Mouse (Mus musculus): ENCODE results near the gene Asns. TPM values are rescaled to one million over a fixed set of nuclear protein-coding genes. Genes with fewer than 3 reads are reported as not detected.

Asns gene
- polyA plus RNA-seq, 1 experiment from 2014 or later: 112 TPM

- no peak for ATAC-seq
- H3K4me3 ChIP-seq (ENCODE audit: low read length): no peak overlapping the region
- WGBS: 53% methylated on average over 3 of the region's 3 CpGs
Measured at GRCm38 (mm10) chr6:7711837-7712330, 18.8 kb upstream of the Asns start.

GRCm38 (mm10) chr6:7708246-7708645 lies 15.2 kb upstream of the Asns start:
- no peak overlapping the region for H3K4me3 ChIP-seq (ENCODE audit: low read length)
- no peak overlapping the region for H3K27ac ChIP-seq (ENCODE audit: low read length)
- no peaks in the 10 kb centered on the region for H3K27me3 ChIP-seq (replicated peaks; ENCODE audit: control insufficient read depth, insufficient read depth, low read length)
- H3K4me1 ChIP-seq (ENCODE audit: control insufficient read depth, insufficient read depth, low read length): no peaks in the 10 kb centered on the region
- H3K36me3 ChIP-seq (ENCODE audit: control insufficient read depth, insufficient read depth, low read length): no peaks in the 10 kb centered on the region
- WGBS: 83% methylated on average over 3 of the region's 3 CpGs
- no peak overlapping the region for H3K9ac ChIP-seq (ENCODE audit: low read depth, low read length)
- no peaks in the 10 kb centered on the region for H3K9me3 ChIP-seq (ENCODE audit: control insufficient read depth, low read length)
- ATAC-seq: no peak
- no peak overlapping the region for H3K4me2 ChIP-seq (ENCODE audit: low read depth, low read length)

More at GRCm38 (mm10) chr6:7711837-7712330, 18.8 kb upstream of the Asns start:
- H3K4me2 ChIP-seq (ENCODE audit: low read depth, low read length): no peak overlapping the region
- no peaks in the 10 kb centered on the region for H3K27me3 ChIP-seq (replicated peaks; ENCODE audit: control insufficient read depth, insufficient read depth, low read length)
- no peaks in the 10 kb centered on the region for H3K36me3 ChIP-seq (ENCODE audit: control insufficient read depth, insufficient read depth, low read length)
- H3K9ac ChIP-seq (ENCODE audit: low read depth, low read length): no peak overlapping the region
- H3K9me3 ChIP-seq (ENCODE audit: control insufficient read depth, low read length): no peaks in the 10 kb centered on the region
- no peak overlapping the region for H3K27ac ChIP-seq (ENCODE audit: low read length)
- no peaks in the 10 kb centered on the region for H3K4me1 ChIP-seq (ENCODE audit: control insufficient read depth, insufficient read depth, low read length)

- Histone ChIP-seq H3K4me1 (ENCODE audit: control insufficient read depth, insufficient read depth, low read length) (no peaks in the 10 kb centered on the region), H3K27ac (ENCODE audit: low read length) (no peak overlapping the region), H3K9me3 (ENCODE audit: control insufficient read depth, low read length) (no peaks in the 10 kb centered on the region), H3K4me3 (ENCODE audit: low read length) (no peak overlapping the region), H3K27me3 (replicated peaks; ENCODE audit: control insufficient read depth, insufficient read depth, low read length) (no peaks in the 10 kb centered on the region), H3K4me2 (ENCODE audit: low read depth, low read length) (no peak overlapping the region), H3K9ac (ENCODE audit: low read depth, low read length) (no peak overlapping the region), H3K36me3 (ENCODE audit: control insufficient read depth, insufficient read depth, low read length) (no peaks in the 10 kb centered on the region)
- WGBS: 64% methylated on average over 1 of the region's 1 CpGs
- no peak for ATAC-seq
Measured at GRCm38 (mm10) chr6:7706796-7707195, 13.7 kb upstream of the Asns start.

DNA sequence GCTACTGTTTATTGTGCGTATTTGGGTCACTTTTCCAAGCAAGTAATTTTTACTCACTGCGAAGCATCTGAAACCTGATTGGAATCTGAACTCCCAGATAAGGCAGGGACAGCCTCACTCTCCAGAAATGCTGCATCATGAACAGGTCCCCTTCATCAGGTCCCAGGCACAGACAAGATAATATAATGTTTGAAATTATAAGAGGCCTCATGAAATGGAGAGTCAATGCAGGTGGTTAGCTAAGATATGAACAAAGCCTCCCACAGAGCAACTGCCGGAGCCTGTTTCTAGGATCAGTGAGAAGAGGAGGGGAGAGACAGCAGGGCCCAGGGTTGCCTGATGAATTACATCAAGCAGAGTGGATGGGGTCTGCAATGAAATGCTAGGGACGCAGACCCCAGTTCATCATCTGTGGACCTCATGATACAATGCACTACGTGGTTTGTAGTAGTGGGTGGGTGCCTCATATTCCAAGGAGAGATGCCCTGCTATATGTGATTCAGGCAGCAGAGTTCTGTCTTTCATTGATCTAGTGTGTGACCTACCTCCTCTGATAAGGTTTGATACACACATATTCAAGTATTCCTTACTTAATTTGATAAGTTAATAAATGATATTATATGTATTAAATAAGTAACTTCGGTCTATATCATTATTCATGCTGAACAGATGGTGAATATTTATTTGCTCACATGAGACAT lies 5.1 kb upstream of the Asns start:
- WGBS: 83% methylated on average over 6 of the region's 6 CpGs
- Histone ChIP-seq H3K4me2 (ENCODE audit: low read depth, low read length) (no peak overlapping the region), H3K9me3 (ENCODE audit: control insufficient read depth, low read length) (no peaks in the 10 kb centered on the region), H3K27me3 (replicated peaks; ENCODE audit: control insufficient read depth, insufficient read depth, low read length) (no peaks in the 10 kb centered on the region), H3K9ac (ENCODE audit: low read depth, low read length) (no peak overlapping the region), H3K36me3 (ENCODE audit: control insufficient read depth, insufficient read depth, low read length) (no peaks in the 10 kb centered on the region), H3K4me3 (ENCODE audit: low read length) (no peak overlapping the region), H3K4me1 (ENCODE audit: control insufficient read depth, insufficient read depth, low read length) (no peaks in the 10 kb centered on the region), H3K27ac (ENCODE audit: low read length) (no peak overlapping the region)
- ATAC-seq: 0 out of 2 replicates have a peak, but pooled peaks have one; percentile 21

DNA sequence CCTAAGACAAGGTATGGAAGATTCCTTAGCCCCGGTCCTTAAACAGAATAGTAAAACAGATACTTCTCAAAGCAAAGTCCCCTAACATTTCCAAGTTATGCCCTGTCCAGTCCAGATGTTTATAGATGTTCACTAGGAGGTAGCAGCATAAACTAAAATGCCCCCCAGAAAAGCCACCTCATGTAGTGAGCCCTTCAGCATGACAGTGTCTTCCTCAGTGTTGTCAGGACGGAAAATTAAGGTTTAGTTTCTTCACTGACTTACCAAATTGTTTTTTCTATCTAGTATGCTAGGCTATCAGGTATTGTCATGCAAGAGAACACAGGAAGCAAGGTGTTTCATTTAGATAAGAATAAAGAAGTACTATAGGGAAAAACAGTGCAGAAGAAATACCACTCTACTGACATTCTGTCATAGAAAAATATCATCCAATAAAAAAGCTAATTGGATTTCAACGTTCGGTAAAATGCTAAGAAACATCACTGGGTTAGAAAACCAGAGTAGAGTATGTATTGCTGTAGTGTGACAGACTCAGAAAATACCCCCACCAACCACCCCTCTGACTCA lies 4.1 kb upstream of the Asns start:
- WGBS: 87% methylated on average over 4 of the region's 4 CpGs
- H3K9ac ChIP-seq (ENCODE audit: low read depth, low read length): no peak overlapping the region
- no peaks in the 10 kb centered on the region for H3K4me1 ChIP-seq (ENCODE audit: control insufficient read depth, insufficient read depth, low read length)
- no peak overlapping the region for H3K27ac ChIP-seq (ENCODE audit: low read length)
- no peaks in the 10 kb centered on the region for H3K36me3 ChIP-seq (ENCODE audit: control insufficient read depth, insufficient read depth, low read length)
- no peak overlapping the region for H3K4me2 ChIP-seq (ENCODE audit: low read depth, low read length)
- H3K9me3 ChIP-seq (ENCODE audit: control insufficient read depth, low read length): no peaks in the 10 kb centered on the region
- H3K27me3 ChIP-seq (replicated peaks; ENCODE audit: control insufficient read depth, insufficient read depth, low read length): no peaks in the 10 kb centered on the region
- ATAC-seq: no peak
- no peak overlapping the region for H3K4me3 ChIP-seq (ENCODE audit: low read length)

- no peak overlapping the region for H3K9ac ChIP-seq (ENCODE audit: low read depth, low read length)
- H3K27me3 ChIP-seq (replicated peaks; ENCODE audit: control insufficient read depth, insufficient read depth, low read length): no peaks in the 10 kb centered on the region
- no peak overlapping the region for H3K27ac ChIP-seq (ENCODE audit: low read length)
- H3K4me3 ChIP-seq (ENCODE audit: low read length): no peak overlapping the region
- no peaks in the 10 kb centered on the region for H3K36me3 ChIP-seq (ENCODE audit: control insufficient read depth, insufficient read depth, low read length)
- H3K4me1 ChIP-seq (ENCODE audit: control insufficient read depth, insufficient read depth, low read length): no peaks in the 10 kb centered on the region
- no peaks in the 10 kb centered on the region for H3K9me3 ChIP-seq (ENCODE audit: control insufficient read depth, low read length)
- no peak overlapping the region for H3K4me2 ChIP-seq (ENCODE audit: low read depth, low read length)
- no peak for ATAC-seq
- WGBS: 68% methylated on average over 3 of the region's 3 CpGs
Measured at GRCm38 (mm10) chr6:7696641-7697040, 3.6 kb upstream of the Asns start.

DNA sequence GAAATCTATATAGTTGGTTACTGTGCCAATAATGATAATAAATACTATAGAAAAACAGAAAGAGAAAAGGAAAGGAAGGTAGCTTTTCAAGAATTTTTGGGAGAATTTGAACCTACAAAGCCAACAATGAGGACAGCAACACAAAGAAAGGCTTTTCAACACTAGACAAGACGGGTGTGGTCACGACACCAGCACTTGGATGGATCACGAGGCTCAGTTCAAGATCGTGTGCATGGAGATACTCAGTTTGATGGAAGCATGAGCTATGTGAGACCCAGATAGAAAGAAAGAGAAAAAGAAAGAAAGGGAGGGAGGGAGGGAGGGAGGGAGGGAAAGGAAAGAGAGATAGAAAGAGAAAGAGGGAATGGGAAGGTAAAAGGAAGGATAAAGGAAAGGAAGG lies 2.8 kb upstream of the Asns start:
- Histone ChIP-seq H3K4me2 (ENCODE audit: low read depth, low read length) (no peak overlapping the region), H3K4me3 (ENCODE audit: low read length) (no peak overlapping the region), H3K36me3 (ENCODE audit: control insufficient read depth, insufficient read depth, low read length) (no peaks in the 10 kb centered on the region), H3K9me3 (ENCODE audit: control insufficient read depth, low read length) (no peaks in the 10 kb centered on the region), H3K9ac (ENCODE audit: low read depth, low read length) (no peak overlapping the region), H3K27ac (ENCODE audit: low read length) (no peak overlapping the region), H3K27me3 (replicated peaks; ENCODE audit: control insufficient read depth, insufficient read depth, low read length) (no peaks in the 10 kb centered on the region), H3K4me1 (ENCODE audit: control insufficient read depth, insufficient read depth, low read length) (no peaks in the 10 kb centered on the region)
- no peak for ATAC-seq
- 80% methylated on average over 4 of the region's 4 CpGs for WGBS

- Histone ChIP-seq H3K27ac (ENCODE audit: low read length) (no peak overlapping the region), H3K4me2 (ENCODE audit: low read depth, low read length) (peak overlapping the region; percentile 62), H3K9me3 (ENCODE audit: control insufficient read depth, low read length) (no peaks in the 10 kb centered on the region), H3K36me3 (ENCODE audit: control insufficient read depth, insufficient read depth, low read length) (no peaks in the 10 kb centered on the region), H3K4me3 (ENCODE audit: low read length) (no peak overlapping the region), H3K27me3 (replicated peaks; ENCODE audit: control insufficient read depth, insufficient read depth, low read length) (no peaks in the 10 kb centered on the region), H3K9ac (ENCODE audit: low read depth, low read length) (no peak overlapping the region), H3K4me1 (ENCODE audit: control insufficient read depth, insufficient read depth, low read length) (no peaks in the 10 kb centered on the region)
- 63% methylated on average over 5 of the region's 5 CpGs for WGBS
- ATAC-seq: no peak
Measured at GRCm38 (mm10) chr6:7693666-7694065, 612 bp upstream of the Asns start.

DNA sequence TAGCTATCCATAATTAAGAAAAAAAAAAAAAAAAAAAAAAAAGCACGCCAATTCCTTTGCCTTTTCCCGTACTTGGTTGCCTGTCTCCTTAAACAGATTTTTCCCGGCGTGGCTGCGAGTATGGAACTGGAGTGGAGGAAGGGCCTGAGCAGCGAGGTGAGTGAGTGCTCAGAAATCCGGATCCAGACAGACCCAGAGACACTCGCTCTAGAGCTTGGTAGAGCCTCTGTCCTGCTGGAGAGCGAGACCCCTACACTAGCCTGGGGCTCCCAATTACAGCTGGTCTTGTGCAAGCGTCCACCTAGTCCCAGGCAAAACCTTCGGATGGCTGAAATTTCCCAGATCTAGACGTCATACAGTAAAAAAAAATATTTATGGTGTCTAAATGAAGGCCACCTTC lies 603 bp downstream of the Asns start:
- peak overlapping the region; percentile 67 for H3K9ac ChIP-seq (ENCODE audit: low read depth, low read length)
- no peaks in the 10 kb centered on the region for H3K4me1 ChIP-seq (ENCODE audit: control insufficient read depth, insufficient read depth, low read length)
- H3K4me3 ChIP-seq (ENCODE audit: low read length): peak overlapping the region; percentile 57
- no peaks in the 10 kb centered on the region for H3K36me3 ChIP-seq (ENCODE audit: control insufficient read depth, insufficient read depth, low read length)
- peak overlapping the region; percentile 62 for H3K4me2 ChIP-seq (ENCODE audit: low read depth, low read length)
- peak; percentile 73 for ATAC-seq
- no peaks in the 10 kb centered on the region for H3K27me3 ChIP-seq (replicated peaks; ENCODE audit: control insufficient read depth, insufficient read depth, low read length)
- H3K27ac ChIP-seq (ENCODE audit: low read length): peak overlapping the region; percentile 13
- WGBS: 2% methylated on average over 12 of the region's 12 CpGs
- no peaks in the 10 kb centered on the region for H3K9me3 ChIP-seq (ENCODE audit: control insufficient read depth, low read length)
